Mouse (Mus musculus): ENCODE results near the gene Sacm1l.
A peak's percentile ranks its signal among the peaks of the same experiment; 100 is the strongest.

Sacm1l gene

GRCm38 (mm10) chr9:123529392-123530157 is at the start of gene Sacm1l:
TSS of gene Sacm1l (plus strand) at chr9:123529759.
- DNase-seq (ENCODE audit: low spot score in 2 of 2), result peak; percentile 98 to 99

- no peak for DNase-seq (ENCODE audit: low spot score in 2 of 2)
These were observed 49.7 kb upstream of the Sacm1l start for GRCm38 (mm10) chr9:123479876-123480252.

- DNase-seq (ENCODE audit: low spot score in 2 of 2), result peak; percentile 84 to 86
These were observed 49.2 kb upstream of the Sacm1l start for GRCm38 (mm10) chr9:123480253-123480921.

GRCm38 (mm10) chr9:123481136-123481535 is 48.4 kb upstream of the Sacm1l start:
- DNase-seq (ENCODE audit: low spot score in 2 of 2), result peak; percentile 50 to 72

GRCm38 (mm10) chr9:123483598-123483997 is 46.0 kb upstream of the Sacm1l start:
- DNase-seq (ENCODE audit: low spot score in 2 of 2), result no peak

GRCm38 (mm10) chr9:123484830-123485229 is 44.7 kb upstream of the Sacm1l start:
- no peak for DNase-seq (ENCODE audit: low spot score in 2 of 2)

GRCm38 (mm10) chr9:123485561-123485960 is 44.0 kb upstream of the Sacm1l start:
- DNase-seq (ENCODE audit: low spot score in 2 of 2), result no peak

GRCm38 (mm10) chr9:123486635-123487034 is 42.9 kb upstream of the Sacm1l start:
- no peak for DNase-seq (ENCODE audit: low spot score in 2 of 2)

- no peak for DNase-seq (ENCODE audit: low spot score in 2 of 2)
These were observed 40.5 kb upstream of the Sacm1l start for GRCm38 (mm10) chr9:123489073-123489472.

- DNase-seq (ENCODE audit: low spot score in 2 of 2), result no peak
These were observed 39.7 kb upstream of the Sacm1l start for GRCm38 (mm10) chr9:123489727-123490343.

- DNase-seq (ENCODE audit: low spot score in 2 of 2), result no peak
These were observed 38.6 kb upstream of the Sacm1l start for GRCm38 (mm10) chr9:123490930-123491329.

- DNase-seq (ENCODE audit: low spot score in 2 of 2), result no peak
These were observed 37.5 kb upstream of the Sacm1l start for GRCm38 (mm10) chr9:123491917-123492585.

GRCm38 (mm10) chr9:123496665-123497064 is 32.9 kb upstream of the Sacm1l start:
- DNase-seq (ENCODE audit: low spot score in 2 of 2), result no peak

GRCm38 (mm10) chr9:123497906-123498305 is 31.7 kb upstream of the Sacm1l start:
- DNase-seq (ENCODE audit: low spot score in 2 of 2), result peak; percentile 35 to 39

GRCm38 (mm10) chr9:123500480-123500879 is 29.1 kb upstream of the Sacm1l start:
- no peak for DNase-seq (ENCODE audit: low spot score in 2 of 2)

GRCm38 (mm10) chr9:123503171-123503834 is 26.3 kb upstream of the Sacm1l start:
- no peak for DNase-seq (ENCODE audit: low spot score in 2 of 2)

- peak; percentile 68 to 73 for DNase-seq (ENCODE audit: low spot score in 2 of 2)
These were observed 25.2 kb upstream of the Sacm1l start for GRCm38 (mm10) chr9:123504325-123504724.

GRCm38 (mm10) chr9:123505598-123505997 is 24.0 kb upstream of the Sacm1l start:
- DNase-seq (ENCODE audit: low spot score in 2 of 2), result no peak

GRCm38 (mm10) chr9:123506270-123507146 is 23.1 kb upstream of the Sacm1l start:
- DNase-seq (ENCODE audit: low spot score in 2 of 2), result no peak

- no peak for DNase-seq (ENCODE audit: low spot score in 2 of 2)
These were observed 22.2 kb upstream of the Sacm1l start for GRCm38 (mm10) chr9:123507380-123507779.

GRCm38 (mm10) chr9:123508986-123509385 is 20.6 kb upstream of the Sacm1l start:
- no peak for DNase-seq (ENCODE audit: low spot score in 2 of 2)
